Mouse (Mus musculus) effector memory CD4-positive, alpha-beta T cell, adult 7 months (primary cell): ENCODE measurements around the gene Olfr1489. TPM values are rescaled to one million over a fixed set of nuclear protein-coding genes. Genes with fewer than 3 reads are reported as not detected.

Experiments
- polyA plus RNA-seq: library from polyadenylated mRNA; unstranded; fragments of 100-300 nt; shearing (Covaris generic); gene quantifications from one replicate; pipeline ENCODE4 v1.2.1, GENCODE M21; 2017

Olfr1489 gene
- polyA plus RNA-seq = 0.06 TPM

GRCm38 (mm10) chr19:13631321-13631720, at the start of gene Olfr1489:
Olfr1489 (plus strand) TSS chr19:13631621.

GRCm38 (mm10) chr19:13583211-13583610, 48.2 kb upstream of the Olfr1489 start, which contains the start of gene Olfr1484:
Olfr1484 (plus strand) TSS chr19:13583511.

GRCm38 (mm10) chr19:13617075-13617474, 14.3 kb upstream of the Olfr1489 start, which contains the start of gene Olfr1487:
Olfr1487 (plus strand) TSS chr19:13617375.

GRCm38 (mm10) chr19:13650791-13651190, 19.4 kb downstream of the Olfr1489 start, which contains the start of gene Olfr1490:
Olfr1490 (plus strand) TSS chr19:13651091.

Other genes starting within 250 kb of the Olfr1489 start
- 0.12 TPM for gene Olfr1469, start 223.8 kb upstream of the Olfr1489 start, polyA plus RNA-seq
- 0.12 TPM for gene Olfr1471, start 188.2 kb upstream of the Olfr1489 start, polyA plus RNA-seq
- not detected for gene Olfr1472, start 175.5 kb upstream of the Olfr1489 start, polyA plus RNA-seq
- gene Olfr1474, start 162.1 kb upstream of the Olfr1489 start, polyA plus RNA-seq = not detected
- not detected for gene Olfr1475, start 151.4 kb upstream of the Olfr1489 start, polyA plus RNA-seq
- 0.20 TPM for gene Olfr1477, start 131.1 kb upstream of the Olfr1489 start, polyA plus RNA-seq
- not detected for gene Olfr1480, start 103.7 kb upstream of the Olfr1489 start, polyA plus RNA-seq
- gene Olfr1484, start 48.1 kb upstream of the Olfr1489 start, polyA plus RNA-seq = not detected
- gene Olfr1487, start 14.2 kb upstream of the Olfr1489 start, polyA plus RNA-seq = not detected
- 0.40 TPM for gene Olfr1490, start 19.5 kb downstream of the Olfr1489 start, polyA plus RNA-seq
- not detected for gene Olfr1491, start 65.6 kb downstream of the Olfr1489 start, polyA plus RNA-seq
- gene Olfr1493-ps1, start 91.7 kb downstream of the Olfr1489 start, polyA plus RNA-seq = 0.28 TPM
- not detected for gene Olfr1494, start 108.1 kb downstream of the Olfr1489 start, polyA plus RNA-seq
- not detected for gene Olfr1495, start 133.0 kb downstream of the Olfr1489 start, polyA plus RNA-seq
- gene Olfr1496, start 146.3 kb downstream of the Olfr1489 start, polyA plus RNA-seq = not detected
- not detected for gene Olfr1497, start 166.6 kb downstream of the Olfr1489 start, polyA plus RNA-seq
- gene Olfr1499, start 187.8 kb downstream of the Olfr1489 start, polyA plus RNA-seq = 0.61 TPM
- not detected for gene Olfr1500, start 198.9 kb downstream of the Olfr1489 start, polyA plus RNA-seq
- 0.43 TPM for gene Olfr1501, start 219.1 kb downstream of the Olfr1489 start, polyA plus RNA-seq
- not detected for gene Olfr1502, start 230.2 kb downstream of the Olfr1489 start, polyA plus RNA-seq